Mouse (Mus musculus) naive thymus-derived CD4-positive, alpha-beta T cell, adult 2 months (primary cell): ENCODE results near the gene Cd83.

ENCODE experiments used
- DNase-seq: peaks from one replicate; pipeline ENCODE4 v3.0.0-alpha.2; 2011; ENCODE audit warnings: low read depth

The Cd83 gene

DNA sequence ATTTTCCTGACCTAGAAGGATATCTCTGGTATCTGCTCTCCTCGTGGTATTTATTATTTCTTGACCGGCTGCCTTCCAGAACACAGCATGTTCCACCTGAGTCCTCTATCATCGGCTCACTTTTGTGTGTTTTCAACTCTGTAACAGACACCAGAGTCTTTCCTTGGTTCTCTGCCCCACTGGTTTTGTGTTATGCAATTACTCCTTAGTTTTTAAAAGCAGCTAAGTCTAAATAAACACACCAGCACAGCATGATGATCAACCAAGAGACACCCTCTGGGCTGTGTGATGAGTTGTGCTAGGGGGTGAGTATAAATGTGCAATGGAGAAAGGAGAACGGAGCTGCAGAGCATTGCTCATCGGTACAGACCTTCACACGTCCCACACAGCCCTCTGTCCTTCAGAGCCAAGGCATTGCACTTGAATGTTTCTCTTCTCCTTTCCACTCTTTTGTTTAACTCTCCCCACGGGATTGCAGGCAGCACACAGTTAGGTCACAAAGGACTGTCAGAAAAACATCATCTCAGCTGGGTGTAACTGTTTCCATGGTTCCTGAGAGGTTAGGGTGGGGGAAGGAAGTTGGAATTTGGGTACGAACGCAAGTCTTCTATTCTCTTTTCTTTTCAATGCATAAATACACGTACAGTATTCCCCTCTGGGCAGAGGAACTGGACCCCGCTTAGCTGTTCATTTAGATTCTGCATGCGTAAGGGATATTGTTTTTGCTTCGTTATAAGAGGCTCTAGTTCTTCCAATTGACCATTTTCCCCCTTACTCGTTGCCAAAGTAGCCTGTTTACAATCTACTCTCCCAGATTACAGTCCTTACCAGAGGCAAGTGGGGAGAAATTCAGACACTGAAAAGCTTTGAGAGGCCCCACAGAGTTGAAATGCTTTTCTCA lies 22.0 kb downstream of the Cd83 start:
- DNase-seq = no peak

DNA sequence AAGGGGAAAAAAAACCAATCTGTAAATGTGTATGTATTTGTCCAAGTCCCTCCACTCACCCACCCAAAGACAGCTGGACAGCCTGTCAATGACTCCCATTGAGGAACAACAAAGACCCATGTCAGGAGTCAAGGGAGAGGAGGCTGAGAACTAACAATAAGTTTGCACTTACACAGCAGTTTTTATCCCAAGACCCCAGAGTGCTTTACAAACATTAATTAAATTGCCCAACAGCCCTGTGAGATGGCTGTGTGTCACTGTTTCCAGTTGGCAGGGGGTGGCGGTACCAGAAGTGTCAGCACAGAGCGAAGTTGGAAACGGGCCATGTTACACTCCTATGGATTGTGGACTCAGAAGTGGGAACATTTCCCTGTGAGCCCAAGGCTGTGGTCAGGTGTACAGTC lies 22.7 kb downstream of the Cd83 start:
- no peak for DNase-seq

GRCm38 (mm10) chr13:43810621-43811020 lies 26.0 kb downstream of the Cd83 start:
- DNase-seq = no peak

GRCm38 (mm10) chr13:43811835-43812234 lies 27.3 kb downstream of the Cd83 start:
- no peak for DNase-seq

GRCm38 (mm10) chr13:43813431-43813830 lies 28.9 kb downstream of the Cd83 start:
- DNase-seq = no peak

DNA sequence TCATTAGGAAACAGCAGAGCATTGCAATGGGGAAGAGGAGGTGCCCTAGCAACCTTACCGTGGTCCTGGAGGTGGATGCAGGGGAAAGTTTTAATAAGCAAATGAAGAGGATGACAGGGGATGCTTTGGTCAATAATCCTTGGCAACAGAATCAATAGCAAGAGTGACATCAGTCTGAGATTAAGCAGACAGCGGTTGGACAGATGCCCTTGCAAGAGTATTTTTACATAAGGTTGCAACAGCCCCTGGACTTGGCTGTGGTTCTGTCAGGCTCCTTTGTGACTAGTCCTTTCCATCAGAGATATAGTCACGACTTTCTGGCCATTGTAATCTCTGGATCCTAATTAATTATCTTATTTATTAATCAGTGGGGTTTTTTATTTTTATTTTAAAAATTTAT lies 32.9 kb downstream of the Cd83 start:
- no peak for DNase-seq

DNA sequence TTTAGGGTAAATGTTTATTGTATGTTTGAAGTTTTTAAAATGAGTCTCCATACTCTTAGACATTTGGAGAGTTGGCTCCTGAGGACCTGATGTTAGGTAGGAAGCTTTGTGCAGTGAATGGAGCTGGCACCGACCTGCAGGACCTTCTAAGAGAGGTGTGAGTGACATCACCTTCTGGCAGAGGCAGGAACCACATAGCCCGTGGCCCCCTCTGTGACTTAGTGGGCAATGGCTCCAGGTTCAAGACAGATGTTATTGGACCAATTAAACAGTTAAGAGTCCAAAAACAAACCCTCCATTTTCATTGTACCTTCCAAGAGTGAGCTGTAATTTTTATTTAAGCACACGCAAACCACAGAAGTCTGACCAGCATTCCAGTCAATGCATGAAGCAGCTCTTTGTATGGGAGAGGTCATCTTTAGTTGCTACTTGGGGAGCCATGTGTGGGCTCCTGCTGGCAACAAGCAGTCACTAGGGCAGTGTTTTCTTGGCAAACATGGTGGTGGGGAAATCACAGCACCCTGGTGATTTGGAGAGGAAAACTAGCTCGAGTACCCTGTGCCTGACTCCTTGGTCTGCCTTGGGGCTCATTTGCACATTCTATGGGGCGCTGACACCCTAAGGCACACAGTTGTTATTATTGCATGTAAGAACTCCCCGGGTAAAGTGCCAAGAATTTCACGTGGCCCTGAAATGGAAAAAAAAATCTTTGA lies 33.9 kb downstream of the Cd83 start:
- no peak for DNase-seq

- DNase-seq = no peak
These were observed 34.4 kb downstream of the Cd83 start for GRCm38 (mm10) chr13:43819020-43819310.

DNA sequence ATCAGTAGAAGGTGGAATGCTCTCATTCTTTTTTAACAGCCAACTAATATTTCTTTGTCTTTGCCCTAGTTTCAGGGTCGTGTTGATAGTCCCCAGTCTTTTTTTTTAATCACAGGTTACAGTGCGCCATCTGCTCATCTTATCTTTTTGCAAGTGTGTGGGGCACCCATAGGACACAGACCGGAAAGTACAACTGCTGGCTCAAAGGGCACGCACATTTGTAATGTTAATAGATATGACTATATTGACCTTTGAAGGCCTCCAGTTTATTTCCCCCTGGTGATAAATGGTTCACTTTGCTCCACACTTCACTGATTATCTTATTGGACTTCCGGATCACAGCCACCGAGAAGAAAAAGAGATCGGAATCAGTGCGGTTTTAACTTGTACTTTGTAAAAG lies 35.5 kb downstream of the Cd83 start:
- no peak for DNase-seq

GRCm38 (mm10) chr13:43822306-43822705 lies 37.7 kb downstream of the Cd83 start:
- no peak for DNase-seq

DNA sequence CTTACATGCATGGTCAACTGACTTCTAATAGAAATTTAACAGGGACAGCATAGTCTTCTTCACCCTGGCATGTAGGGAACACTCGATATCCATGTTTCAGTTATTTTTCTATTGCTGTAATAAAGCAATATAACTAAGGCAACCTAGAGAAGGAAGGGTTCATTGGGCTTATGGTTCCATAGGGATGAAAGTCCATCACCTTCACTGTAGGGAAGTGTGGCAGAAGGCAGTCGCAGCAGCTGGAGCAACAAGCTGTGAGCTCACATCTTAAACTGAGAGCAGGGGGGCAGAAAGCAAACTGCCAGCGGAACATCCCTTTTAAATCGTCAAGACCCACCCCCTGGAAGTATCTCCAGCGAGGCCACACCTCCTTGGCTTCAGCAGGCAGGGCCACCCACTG lies 44.1 kb downstream of the Cd83 start:
- no peak for DNase-seq

DNA sequence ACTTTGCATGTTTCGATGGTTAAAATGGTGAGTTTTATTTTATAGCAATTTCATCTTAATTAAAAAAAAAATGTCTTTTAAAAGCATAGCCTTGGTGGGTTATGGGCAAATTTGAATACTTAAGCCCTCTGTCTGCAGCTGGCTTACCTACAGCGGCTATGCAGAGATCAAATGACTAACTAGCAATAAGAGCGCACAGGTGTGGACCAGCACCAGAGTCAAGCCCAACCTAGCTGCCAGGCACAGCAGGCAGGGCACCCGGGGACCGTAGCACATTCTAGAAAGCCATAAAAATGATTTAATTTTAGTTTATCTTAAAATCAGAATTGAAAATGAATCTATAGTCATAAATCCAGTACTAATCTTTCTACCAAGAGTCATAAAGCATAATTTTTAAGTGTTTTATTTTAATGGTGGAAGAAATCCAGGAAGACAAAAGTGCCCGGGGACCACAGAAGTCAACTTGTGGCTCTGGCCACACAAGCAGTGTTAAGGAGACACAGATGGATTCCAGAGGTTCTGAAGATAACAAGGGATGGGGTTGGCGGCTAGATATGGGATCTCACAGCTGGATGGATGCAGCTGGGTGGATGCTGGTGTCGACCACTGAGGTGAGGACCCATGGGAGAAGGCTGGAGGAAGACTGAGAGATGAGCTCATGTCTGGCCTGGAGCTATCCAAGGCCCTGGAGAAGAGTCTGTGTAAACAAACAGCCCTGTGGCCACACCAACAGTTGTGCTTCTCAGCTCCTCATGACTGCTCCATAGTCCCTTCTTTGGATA lies 46.5 kb downstream of the Cd83 start:
- DNase-seq = no peak

DNA sequence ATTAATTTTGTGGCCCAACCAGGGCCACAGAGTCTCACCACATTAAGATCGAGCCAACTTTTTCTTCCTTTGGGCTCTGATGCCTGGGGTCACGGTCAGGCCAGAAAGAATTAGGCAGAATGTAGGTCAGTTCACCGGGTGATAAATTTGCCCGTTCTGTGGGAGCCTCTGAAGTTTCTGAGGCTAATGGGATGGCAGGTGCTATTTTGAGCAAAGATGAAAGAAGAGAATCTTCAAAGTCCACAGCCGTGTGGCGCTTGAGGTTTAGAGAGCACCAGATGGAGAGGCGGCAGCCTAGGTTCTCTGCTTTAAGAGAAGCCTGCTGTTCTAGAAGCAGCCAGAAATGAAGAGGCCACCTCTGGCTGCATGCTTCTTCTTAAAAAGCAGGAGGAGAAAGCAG lies 48.2 kb downstream of the Cd83 start:
- peak; percentile 28 for DNase-seq

GRCm38 (mm10) chr13:43836376-43836775 lies 51.8 kb downstream of the Cd83 start:
- DNase-seq = no peak

- no peak for DNase-seq
These were observed 53.2 kb downstream of the Cd83 start for GRCm38 (mm10) chr13:43837812-43838211.

DNA sequence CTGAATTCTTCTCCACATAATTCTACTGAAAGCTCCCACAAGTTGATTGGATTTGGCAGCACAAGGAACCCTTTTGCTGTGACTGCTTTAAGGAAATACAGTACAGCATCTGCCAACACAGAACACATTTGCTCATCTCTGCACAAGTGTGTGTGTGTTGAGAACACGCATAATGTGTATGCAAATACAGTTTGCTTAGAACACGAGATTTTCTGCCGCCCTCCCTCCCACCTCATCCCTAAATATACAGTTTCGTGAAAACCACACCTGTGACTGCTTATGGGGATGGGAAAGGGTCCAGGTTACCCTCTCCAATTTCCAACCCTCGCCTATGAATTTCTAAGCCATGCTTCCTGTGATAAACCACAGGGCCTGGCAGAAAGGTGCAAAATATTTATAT lies 60.6 kb downstream of the Cd83 start:
- no peak for DNase-seq

- DNase-seq = no peak
These were observed 62.6 kb downstream of the Cd83 start for GRCm38 (mm10) chr13:43847186-43847585.

DNA sequence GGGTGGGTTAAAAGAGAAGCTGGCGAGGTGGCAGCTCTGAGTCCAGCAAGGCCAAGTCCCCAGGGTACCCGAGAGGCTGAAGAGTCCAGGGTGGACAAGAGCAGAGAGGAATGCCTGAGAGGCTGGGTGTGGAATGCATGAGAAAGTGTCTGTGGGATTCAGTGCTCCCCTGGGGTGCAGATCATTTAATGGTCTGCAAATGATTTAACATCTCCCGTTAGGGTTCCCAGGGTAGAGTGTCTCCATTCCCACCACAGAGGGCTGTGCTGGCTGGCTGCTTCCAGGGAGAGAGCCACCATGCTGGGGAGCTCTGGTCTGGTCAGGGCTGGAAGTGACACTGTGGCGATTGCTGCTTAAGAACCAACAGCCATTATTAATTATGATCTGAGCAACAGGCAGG lies 65.2 kb downstream of the Cd83 start:
- no peak for DNase-seq

DNA sequence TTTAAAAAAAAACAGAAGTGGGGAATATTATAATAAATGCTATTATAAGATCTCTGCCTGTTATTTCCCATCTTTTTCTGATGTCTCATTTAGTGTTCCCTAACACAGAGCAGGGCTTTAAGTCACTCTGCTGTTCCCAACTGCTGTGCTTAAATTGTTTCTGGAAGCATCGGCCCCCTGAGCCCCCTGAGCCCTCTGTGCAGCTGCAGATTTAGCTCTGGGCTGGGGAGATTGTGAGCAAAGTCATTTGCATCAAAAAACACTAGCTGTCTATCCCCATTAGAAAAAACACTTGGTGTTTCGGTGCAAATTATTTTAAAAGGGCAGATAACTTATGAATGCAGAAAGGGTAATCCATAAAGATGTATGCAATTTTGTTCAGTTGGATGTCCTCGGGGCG lies 66.5 kb downstream of the Cd83 start:
- DNase-seq = no peak
